Mouse (Mus musculus) MEL (cell line): ENCODE data around the gene Gak.

Experiments used
- BHLHE40 ChIP-seq: IDR thresholded peaks from 2 replicates; pipeline ENCODE4 v1.6.1; 2012; ENCODE audit warnings: low read depth, mild to moderate bottlenecking, inconsistent platforms, low read length, improper control_type of control experiment, borderline replicate concordance
- CHD2 ChIP-seq: IDR thresholded peaks from 2 replicates; pipeline ENCODE4 v1.6.1; 2011; ENCODE audit warnings: low read length, improper control_type of control experiment
- CTCF ChIP-seq, 3 experiments: IDR thresholded peaks in 2 of 3; conservative IDR thresholded peaks in 1 of 3; 2 replicates each; pipeline ENCODE4 v1.5.1; 2011 to 2012; ENCODE audit warnings: low read length in 3 of 3, low read depth in 2 of 3, mild to moderate bottlenecking in 2 of 3, improper control_type of control experiment in 1 of 3, inconsistent platforms in 1 of 3, mixed read lengths in 1 of 3, moderate library complexity in 1 of 3; ENCODE audit not compliant: control insufficient read depth in 1 of 3, insufficient read depth in 1 of 3, poor library complexity in 1 of 3, severe bottlenecking in 1 of 3
- EP300 ChIP-seq, 2 experiments: IDR thresholded peaks; 2 replicates each; pipeline ENCODE4 v1.6.1; 2011; ENCODE audit warnings: improper control_type of control experiment in 2 of 2, low read length in 2 of 2, low read depth in 1 of 2, mild to moderate bottlenecking in 1 of 2
- ETS1 ChIP-seq: IDR thresholded peaks from 2 replicates; pipeline ENCODE4 v1.6.1; 2012; ENCODE audit warnings: low read depth, mild to moderate bottlenecking, inconsistent platforms, low read length, improper control_type of control experiment, moderate library complexity
- MAFK ChIP-seq: IDR thresholded peaks from 2 replicates; pipeline ENCODE4 v1.6.1; 2011; ENCODE audit warnings: low read depth, mild to moderate bottlenecking, low read length, improper control_type of control experiment, borderline replicate concordance
- NELFE ChIP-seq: IDR thresholded peaks from 2 replicates; pipeline ENCODE4 v1.6.1; 2011; ENCODE audit warnings: low read depth, low read length, improper control_type of control experiment
- POLR2A ChIP-seq, 2 experiments: IDR thresholded peaks; 2 replicates each; pipeline ENCODE4 v1.6.1; 2011 to 2012; ENCODE audit warnings: low read length in 2 of 2, mild to moderate bottlenecking in 2 of 2, control low read depth in 1 of 2, improper control_type of control experiment in 1 of 2, low read depth in 1 of 2, moderate library complexity in 1 of 2; ENCODE audit not compliant: control insufficient read depth in 1 of 2, insufficient read depth in 1 of 2, poor library complexity in 1 of 2
- POLR2AphosphoS2 ChIP-seq: IDR thresholded peaks from 2 replicates; pipeline ENCODE4 v1.6.1; 2011; ENCODE audit warnings: low read length, improper control_type of control experiment
- RAD21 ChIP-seq: IDR thresholded peaks from 2 replicates; pipeline ENCODE4 v1.6.1; 2011; ENCODE audit warnings: mild to moderate bottlenecking, low read depth, low read length, improper control_type of control experiment
- TAL1 ChIP-seq: IDR thresholded peaks from 2 replicates; pipeline ENCODE4 v1.6.1; 2012; ENCODE audit warnings: mild to moderate bottlenecking, inconsistent platforms, low read length, moderate library complexity, mixed read lengths
- TCF12 ChIP-seq: IDR thresholded peaks from 2 replicates; pipeline ENCODE4 v1.6.1; 2014; ENCODE audit warnings: low read depth, mild to moderate bottlenecking, inconsistent platforms, low read length, improper control_type of control experiment, moderate library complexity

GRCm38 (mm10) chr5:108521016-108521415 lies 108.5 kb downstream of the Gak start:
- no peak for TF ChIP-seq TAL1
- no peak for TF ChIP-seq CHD2
- no peak for TF ChIP-seq CTCF (IDR thresholded peaks at IDR 0.05 in 2 of 3, conservative IDR thresholded peaks at IDR 0.05 in 1 of 3; ENCODE audit: control insufficient read depth in 1 of 3, insufficient read depth in 1 of 3, low read depth in 2 of 3, low read length in 3 of 3, poor library complexity in 1 of 3, severe bottlenecking in 1 of 3)
- no peak for TF ChIP-seq EP300 (IDR thresholded peaks at IDR 0.05; ENCODE audit: low read depth in 1 of 2, low read length in 2 of 2)
- no peak for TF ChIP-seq POLR2A (IDR thresholded peaks at IDR 0.05; ENCODE audit: control insufficient read depth in 1 of 2, insufficient read depth in 1 of 2, low read depth in 1 of 2, low read length in 2 of 2, poor library complexity in 1 of 2)
- TF ChIP-seq TCF12: no peak
- TF ChIP-seq MAFK: no peak
- TF ChIP-seq BHLHE40: no peak
- no peak for TF ChIP-seq ETS1
- TF ChIP-seq NELFE: no peak
- TF ChIP-seq RAD21: no peak
- TF ChIP-seq POLR2AphosphoS2: no peak
